Mouse (Mus musculus) thymus, adult 2 months (tissue): ENCODE measurements around the gene Ezr.
"Not testable (repeated sequence)": the region's sequence is repeated elsewhere in the genome, so short reads cannot be mapped to it uniquely, and the experiment has no call there.

ENCODE experiments used
- CTCF ChIP-seq: fragments of 200-500 bp; IDR thresholded peaks from 2 replicates; pipeline ENCODE4 v1.5.1; 2012; ENCODE audit warnings: mild to moderate bottlenecking, control low read depth, low read length, moderate library complexity, borderline replicate concordance; ENCODE audit not compliant: control insufficient read depth, poor library complexity, insufficient read depth; ENCODE audit errors: extremely low read depth
- POLR2A ChIP-seq: fragments of 200-500 bp; IDR thresholded peaks from 2 replicates; pipeline ENCODE4 v1.6.1; 2012; ENCODE audit warnings: mild to moderate bottlenecking, low read length, control low read depth, moderate library complexity; ENCODE audit not compliant: control insufficient read depth, poor library complexity, insufficient read depth; ENCODE audit errors: extremely low read depth

DNA sequence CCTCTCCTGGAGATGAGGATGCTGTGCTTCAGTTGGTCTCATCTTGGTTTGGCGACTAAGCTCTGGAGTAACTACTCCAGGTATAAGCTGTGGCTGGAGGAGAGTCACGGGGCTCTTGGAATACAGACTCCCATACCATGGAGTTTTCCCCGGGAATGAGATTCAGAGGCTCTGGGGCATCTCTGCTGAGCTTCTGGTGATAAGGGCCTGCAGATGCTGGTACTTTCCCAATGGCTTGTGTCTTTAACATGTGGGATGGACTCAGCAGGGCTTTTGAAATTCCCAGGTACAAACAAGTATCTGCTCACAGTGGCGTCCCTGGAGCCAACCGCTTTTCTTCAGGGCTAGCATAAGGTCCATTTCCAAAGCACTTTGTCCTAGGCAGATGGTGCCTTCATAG, 75.2 kb downstream of the Ezr start:
- TF ChIP-seq CTCF, POLR2A: not testable (repeated sequence)
